Mouse (Mus musculus): Measurements from ENCODE around the gene Sin3a.
A peak's percentile ranks its signal among the peaks of the same experiment; 100 is the strongest.

The Sin3a gene

GRCm38 (mm10) chr9:57071801-57072351 lies at the start of gene Sin3a:
Gene Sin3a (plus strand): TSS chr9:57072040.
- DNase-seq (ENCODE audit: low spot score) = peak; percentile 77

- no peak for DNase-seq (ENCODE audit: low spot score)
These were observed 40.1 kb upstream of the Sin3a start for GRCm38 (mm10) chr9:57031756-57032155.

GRCm38 (mm10) chr9:57056237-57056636 lies 15.6 kb upstream of the Sin3a start:
- peak; percentile 75 for DNase-seq (ENCODE audit: low spot score)

GRCm38 (mm10) chr9:57064164-57064563 lies 7.7 kb upstream of the Sin3a start:
- DNase-seq (ENCODE audit: low spot score) = no peak

GRCm38 (mm10) chr9:57068266-57068665 lies 3.6 kb upstream of the Sin3a start:
- no peak for DNase-seq (ENCODE audit: low spot score)

DNA sequence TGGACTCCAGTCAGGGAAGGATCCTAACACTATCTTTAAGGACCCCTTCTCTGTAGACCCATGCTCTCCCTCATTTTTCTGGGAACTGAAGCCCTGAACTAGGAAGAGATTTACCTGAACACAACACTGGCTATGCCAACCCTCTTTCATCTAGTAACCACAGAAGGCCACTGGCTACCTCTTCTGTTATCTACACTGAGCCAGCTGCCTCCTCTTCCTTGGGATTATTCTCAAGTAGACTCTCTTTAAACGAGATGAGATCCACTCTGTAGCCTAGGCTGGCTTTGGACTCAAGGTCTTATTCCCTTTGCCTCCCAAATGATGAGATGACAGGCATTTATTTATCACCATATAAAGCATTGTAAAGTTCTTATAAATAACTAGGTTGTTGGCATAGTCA lies 1.6 kb upstream of the Sin3a start:
- no peak for DNase-seq (ENCODE audit: low spot score)

DNA sequence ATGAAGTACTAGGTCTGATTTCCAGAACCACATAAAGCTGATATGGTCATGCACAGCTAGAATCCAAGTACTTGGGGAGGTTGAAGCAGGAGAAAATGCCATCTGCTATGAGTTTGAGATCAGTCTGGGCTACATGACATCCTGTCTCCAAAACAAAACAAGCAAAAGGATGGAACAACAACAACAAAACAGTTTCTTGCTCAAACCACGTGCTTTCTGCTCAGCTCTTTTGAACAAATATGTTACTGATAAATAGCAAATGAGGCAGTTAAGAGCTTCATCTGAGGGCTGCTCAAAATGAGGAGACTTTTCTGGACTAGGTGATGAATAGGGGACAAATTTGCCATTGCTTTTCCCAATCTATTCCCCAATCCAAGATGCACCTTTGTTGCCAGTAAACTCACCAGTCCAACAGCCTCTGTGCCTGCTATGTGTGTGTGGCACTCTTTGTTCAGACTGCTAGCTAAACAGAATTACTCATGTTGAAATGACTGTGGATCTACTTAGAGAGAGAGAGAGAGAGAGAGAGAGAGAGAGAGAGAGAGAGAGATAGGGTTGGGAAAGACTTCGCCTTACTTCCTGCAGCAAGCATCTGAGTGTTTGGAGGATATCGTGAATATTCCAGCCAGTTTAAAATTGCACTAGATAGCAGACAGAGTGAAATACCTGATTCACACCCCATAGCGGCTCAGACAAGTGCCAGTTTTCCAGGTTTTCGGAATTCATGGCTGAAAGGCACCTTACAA lies 867 bp upstream of the Sin3a start:
- DNase-seq (ENCODE audit: low spot score) = no peak

- no peak for DNase-seq (ENCODE audit: low spot score)
These were observed 717 bp downstream of the Sin3a start for GRCm38 (mm10) chr9:57072526-57072988.

DNA sequence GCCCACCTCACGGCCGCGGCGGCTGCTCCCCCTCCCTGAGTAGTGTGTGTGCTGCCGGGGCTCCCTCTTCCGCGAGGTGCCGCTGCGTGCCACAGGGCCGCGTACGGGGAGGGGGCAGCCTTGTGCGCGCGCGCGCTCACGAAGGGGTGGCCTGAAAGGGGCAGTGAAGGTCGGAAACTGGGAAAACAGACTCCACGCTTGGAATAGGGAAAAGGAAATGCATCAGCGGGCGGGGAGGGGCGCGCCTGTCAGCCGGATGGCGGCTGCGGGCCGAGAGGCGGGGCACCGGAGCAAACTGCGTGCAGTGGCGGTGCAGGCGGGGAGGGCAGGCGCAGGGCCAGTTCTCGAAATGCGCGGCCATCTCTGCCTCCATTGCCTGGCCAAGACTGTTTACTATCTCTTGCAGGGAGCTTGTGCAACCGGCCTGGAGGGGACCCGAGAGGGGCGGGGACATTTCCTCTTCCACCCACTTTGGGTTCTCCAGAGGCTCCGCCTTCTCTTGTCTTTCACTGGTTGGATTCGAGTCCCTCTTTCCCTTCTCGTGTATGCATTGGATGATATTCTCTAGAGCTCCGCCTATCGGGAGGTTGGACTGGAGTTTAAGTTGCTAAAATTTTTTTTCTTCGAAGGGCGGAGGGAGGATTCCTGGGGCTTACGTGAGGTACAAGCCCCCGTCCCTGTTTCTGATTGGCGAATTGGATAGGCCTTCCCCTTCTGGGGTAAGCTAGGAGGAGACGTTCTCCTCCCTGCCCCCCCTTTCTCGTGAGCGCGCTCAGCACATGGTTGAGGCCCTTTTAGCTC lies 1.3 kb downstream of the Sin3a start:
- DNase-seq (ENCODE audit: low spot score) = peak; percentile 100

DNA sequence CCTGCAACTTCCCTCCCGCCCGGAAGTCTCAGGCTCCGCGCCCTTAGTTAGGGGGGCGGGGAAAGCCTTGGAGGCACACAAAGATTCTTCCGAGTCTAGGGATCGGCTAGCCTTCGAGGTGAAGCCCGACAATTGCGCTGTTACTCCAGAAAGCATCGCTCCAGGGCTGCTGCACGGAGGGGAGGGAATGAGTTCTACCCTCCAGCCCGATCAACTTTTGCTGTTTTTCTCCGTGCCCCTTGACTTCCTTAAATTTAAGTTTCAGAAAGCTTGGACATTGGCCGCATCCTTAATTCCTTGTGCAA lies 1.9 kb downstream of the Sin3a start:
- DNase-seq (ENCODE audit: low spot score) = no peak

GRCm38 (mm10) chr9:57074171-57074821 lies 2.5 kb downstream of the Sin3a start:
- peak; percentile 26 for DNase-seq (ENCODE audit: low spot score)

DNA sequence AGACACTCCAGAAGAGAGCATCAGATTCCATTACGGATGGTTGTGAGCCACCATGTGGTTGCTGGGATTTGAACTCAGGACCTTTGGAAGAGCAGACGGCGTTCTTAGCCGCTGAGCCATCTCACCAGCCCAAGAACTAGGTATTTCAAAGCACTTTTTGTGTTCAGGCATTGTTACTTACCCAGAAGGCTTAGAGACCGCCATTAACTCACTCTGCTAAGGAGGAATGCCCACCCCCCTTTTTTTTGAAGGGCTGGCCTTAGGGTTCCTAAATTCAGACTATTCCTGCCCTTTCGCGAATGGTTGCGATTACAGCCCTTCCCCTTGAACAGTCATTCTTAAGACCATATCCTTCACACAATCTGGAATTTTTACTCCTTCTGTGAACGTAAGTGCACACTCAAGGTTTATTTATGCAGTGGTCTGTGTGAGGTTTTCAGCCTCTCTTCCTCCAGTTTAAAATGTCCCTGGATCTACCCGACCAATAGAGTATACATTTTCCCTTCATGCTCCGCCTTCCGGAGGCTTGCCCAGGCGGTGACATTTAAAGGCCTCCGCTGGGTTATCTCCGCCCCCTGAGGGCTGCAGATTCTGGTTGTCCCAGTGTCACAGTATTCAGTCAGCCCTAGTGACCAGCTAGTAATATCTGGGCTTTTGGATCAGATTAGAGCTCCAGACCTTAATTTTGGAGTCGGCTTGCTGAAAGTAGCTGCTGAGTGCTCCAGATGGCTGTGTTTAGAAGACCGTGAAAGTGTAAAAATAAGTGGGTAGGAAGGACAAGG lies 3.2 kb downstream of the Sin3a start:
- DNase-seq (ENCODE audit: low spot score) = peak; percentile 85

GRCm38 (mm10) chr9:57075681-57076381 lies 4.0 kb downstream of the Sin3a start:
- peak; percentile 100 for DNase-seq (ENCODE audit: low spot score)

DNA sequence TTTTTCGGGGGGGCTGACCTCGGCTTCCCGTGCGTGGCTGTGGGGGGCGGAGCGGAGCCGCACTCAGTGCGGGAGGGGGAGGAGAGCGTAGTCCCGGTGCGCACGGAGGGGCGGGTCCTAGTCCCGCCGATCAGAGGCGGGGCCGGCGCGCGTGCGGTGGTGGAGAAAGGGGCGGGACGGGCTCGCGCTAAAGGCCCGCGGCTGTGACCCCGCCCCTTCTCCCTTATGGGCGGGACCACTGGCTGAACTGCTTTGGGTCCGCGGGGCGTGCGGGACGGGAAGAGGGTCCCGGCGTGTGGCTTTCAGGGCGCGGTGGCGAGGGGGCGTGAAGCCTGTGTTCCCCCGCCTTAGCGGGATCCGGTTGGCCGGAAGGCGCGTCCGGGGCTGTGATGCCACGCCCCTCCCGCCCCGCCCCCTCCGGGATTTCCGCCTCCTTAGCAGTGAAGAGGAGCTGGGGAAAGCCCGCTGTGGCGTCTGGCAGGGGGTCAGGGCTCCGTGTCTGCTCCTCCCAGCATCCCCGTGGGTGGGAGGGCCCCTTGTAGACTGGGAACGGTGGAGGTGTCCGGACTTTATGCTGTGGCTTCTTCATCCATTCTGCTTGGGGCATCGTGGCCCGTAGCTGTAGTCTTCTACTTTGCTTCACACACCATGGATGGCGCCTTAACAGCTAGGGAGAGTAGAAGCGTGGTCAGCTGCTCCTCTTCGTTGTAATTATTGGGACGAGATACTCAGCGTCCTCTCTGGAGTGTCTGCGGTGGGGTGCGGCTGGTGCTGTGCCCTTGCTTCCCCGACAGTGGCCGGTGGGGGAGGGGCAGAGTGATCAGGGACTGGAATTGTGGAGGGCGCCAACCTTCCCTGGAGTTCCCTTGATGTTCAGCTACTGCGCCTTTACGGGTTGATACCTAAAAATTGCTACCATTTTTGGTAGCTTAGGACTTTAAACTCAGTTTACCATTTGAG lies 5.1 kb downstream of the Sin3a start:
- peak; percentile 89 for DNase-seq (ENCODE audit: low spot score)

DNA sequence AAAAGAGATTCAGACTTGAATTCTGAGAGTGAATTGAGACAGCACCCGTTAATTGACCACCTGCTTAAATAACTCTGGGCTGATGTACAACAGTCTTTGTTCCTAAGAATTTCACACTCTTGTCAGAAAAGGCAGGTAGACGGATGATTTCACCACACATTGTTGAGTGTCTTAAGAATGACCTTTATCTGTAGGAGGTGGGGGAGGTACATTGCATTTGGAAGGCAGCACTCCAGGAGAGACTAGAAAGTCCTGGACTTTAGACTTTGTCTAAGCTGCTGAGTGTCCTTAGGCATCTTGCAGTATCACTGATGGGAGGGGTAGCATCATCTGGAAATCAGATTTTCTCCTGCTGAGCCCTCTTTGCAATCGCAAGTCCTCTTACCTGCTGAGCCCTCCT lies 10.4 kb downstream of the Sin3a start:
- DNase-seq (ENCODE audit: low spot score) = no peak

DNA sequence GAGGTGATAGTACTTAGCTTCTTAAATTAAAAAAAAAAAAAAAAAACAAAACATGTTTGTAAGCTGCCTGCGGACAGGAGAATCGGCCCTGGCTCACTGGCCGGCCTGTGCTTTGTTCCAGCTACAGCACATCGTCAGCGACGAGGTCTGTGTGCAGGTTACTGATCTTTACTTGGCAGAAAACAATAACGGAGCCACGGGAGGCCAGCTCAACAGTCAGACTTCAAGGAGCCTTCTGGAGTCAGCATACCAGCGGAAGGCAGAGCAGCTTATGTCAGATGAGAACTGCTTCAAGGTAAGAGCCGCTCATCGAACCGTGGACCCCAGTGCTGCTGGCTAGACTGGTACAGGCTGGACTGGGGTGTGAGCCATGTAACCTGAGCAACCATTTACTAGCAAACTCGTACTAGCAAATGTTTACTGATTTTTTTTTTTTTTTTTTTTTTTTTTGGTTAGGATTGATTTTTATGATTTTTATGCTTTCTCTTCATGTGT lies 45.5 kb downstream of the Sin3a start:
- no peak for DNase-seq (ENCODE audit: low spot score)

GRCm38 (mm10) chr9:57129641-57130040 lies 57.8 kb downstream of the Sin3a start:
- no peak for DNase-seq (ENCODE audit: low spot score)

DNA sequence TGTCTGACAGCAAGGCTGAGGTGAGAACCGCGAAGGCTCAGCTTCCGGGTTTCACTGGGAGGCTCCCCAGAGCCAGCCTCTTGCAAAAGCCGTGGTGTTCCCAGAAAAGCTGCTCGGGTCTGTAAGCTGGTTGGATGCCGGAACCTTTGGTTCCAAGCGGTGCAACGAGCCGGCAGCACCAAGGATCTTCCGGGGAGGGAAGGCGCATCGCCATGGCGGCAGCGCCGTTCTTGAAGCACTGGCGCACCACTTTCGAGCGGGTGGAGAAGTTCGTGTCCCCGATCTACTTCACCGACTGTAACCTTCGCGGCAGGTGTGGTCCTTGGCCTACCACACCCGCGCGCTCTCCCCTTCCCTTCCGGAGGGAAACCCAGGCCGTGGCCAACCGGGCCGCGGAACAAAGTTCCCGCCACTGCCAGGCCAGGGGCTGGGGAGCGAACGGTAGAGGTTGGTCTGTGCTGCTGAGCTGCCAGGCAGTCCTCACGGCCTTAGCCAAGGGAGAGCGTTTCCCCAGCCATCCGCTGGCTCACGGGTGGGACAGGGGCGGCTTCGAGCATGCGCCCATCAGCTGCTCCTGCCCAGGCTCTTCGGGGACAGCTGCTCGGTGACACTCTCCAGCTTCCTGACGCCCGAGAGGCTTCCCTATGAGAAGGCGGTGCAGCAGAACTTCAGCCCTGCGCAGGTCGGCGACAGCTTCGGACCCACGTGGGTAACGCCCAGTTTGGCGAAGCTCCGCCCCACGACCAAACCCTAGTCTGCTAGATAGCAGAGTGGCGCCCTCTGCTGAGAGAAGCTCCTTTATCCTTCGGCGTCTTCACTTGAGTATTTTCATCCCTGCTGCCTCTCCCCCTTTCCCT lies 59.0 kb downstream of the Sin3a start, which contains the start of gene Man2c1:
Gene Man2c1, plus strand, starts transcription at position 114 of the 857 bp plus-strand sequence.
- peak; percentile 92 for DNase-seq (ENCODE audit: low spot score)

- no peak for DNase-seq (ENCODE audit: low spot score)
These were observed 65.4 kb downstream of the Sin3a start for GRCm38 (mm10) chr9:57137246-57137645.

All from lung, postnatal 25 days (tissue).